Mouse (Mus musculus): Measurements from ENCODE around the gene Slc25a11. TPM values are rescaled to one million over a fixed set of nuclear protein-coding genes. Genes with fewer than 3 reads are reported as not detected.

The Slc25a11 gene
- total RNA-seq (2021), result 100 to 1,000 TPM; 438 to 444 TPM
- long read RNA-seq, experiment 1, transcript Slc25a11-201 (8 exons, 1,711 nt), result major isoform, 944 of 993 reads
- long read RNA-seq, experiment 1, partial matches to known transcripts, result 25 of 993 reads
- long read RNA-seq, experiment 1, other reads (novel, unspliced or antisense), result 24 of 993 reads
- long read RNA-seq, experiment 2, transcript Slc25a11-201 (8 exons, 1,711 nt), result major isoform, 776 of 816 reads
- long read RNA-seq, experiment 2, partial matches to known transcripts, result 14 of 816 reads
- long read RNA-seq, experiment 2, other reads (novel, unspliced or antisense), result 26 of 816 reads

DNA sequence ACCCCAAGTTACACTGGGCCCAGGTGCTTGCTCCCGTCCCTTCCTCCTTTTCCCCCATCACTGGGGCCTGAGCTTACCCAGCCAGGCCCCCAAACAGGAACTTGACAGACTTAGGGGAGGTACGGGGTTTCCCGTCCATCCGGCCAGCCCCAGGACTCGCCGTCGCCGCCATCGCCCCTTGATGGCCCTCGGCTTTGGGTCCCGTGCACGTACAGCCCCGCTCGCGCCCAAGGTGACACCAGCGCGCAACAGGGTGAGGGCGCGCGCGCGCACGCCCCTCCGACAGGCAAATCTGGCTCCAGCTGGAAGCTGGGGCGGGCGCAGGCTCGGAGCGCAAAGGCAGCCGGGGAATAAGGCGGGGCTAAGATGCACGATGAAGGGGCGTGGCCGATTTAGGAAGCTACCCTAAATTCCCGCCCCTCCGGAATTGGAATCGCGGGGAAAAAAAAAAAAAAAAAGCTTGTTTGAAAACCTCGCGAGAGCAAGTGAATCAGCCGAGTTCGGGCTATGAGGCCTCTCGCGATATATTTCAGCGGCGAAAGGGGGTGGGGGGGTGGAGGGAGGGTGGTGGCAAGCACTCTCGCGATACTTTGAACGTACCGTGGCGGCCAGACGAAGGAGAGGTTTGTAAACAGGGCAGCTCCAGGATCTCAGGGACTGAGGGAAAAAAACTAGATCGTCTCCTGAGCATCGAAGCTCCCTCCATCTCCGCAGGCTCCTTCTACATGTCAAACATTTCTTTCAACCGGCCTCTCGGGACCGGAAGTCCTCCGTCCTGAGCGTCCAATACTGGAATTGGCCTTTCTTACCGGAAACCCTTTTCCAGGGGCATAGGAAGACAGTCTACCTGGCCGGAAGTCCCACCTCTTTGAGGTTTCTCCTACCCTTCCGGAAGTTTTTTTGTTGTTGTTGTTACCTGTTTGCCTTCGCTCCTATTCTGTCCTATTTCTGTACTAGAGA, at the start of gene Slc25a11, which contains the start of gene Rnf167:
TSS of gene Slc25a11 (minus strand) at position 789 of the 960 bp plus-strand sequence.
TSS of gene Rnf167 (plus strand) at position 545 of the 960 bp plus-strand sequence.
- intact Hi-C loops (cut with DNase I), result no loop called here
- DNase-seq, result peak; percentile 95 to 96

GRCm38 (mm10) chr11:70693504-70693903, 46.2 kb upstream of the Slc25a11 start:
- no peak for DNase-seq
- intact Hi-C loops (cut with DNase I), result no loop called here

DNA sequence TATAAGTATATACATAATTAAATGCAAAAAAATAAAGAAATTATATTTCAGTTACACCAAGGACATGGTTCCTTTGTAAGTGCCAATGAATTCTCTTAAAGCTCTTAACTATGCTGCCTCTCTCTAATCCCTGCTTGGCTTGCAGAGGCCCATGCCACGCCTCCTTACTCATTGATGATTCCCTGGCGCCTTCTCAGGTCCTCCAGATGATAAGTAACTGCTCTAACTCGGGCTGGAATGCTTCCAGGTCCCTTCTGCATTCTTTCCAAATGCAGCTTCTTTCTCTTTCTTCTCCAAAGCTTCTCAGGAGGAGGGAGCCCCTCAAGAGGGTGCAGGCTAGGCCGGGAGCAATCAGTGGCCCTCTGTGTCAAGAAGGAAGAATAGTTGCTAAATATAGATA, 42.3 kb upstream of the Slc25a11 start:
- intact Hi-C loops (cut with DNase I), result loop anchor here (5.0 kb wide), 1 partner anchor 68 kb away; no protein-coding TSS in a partner anchor
- DNase-seq, result no peak

GRCm38 (mm10) chr11:70688372-70688771, 41.1 kb upstream of the Slc25a11 start:
- DNase-seq, result no peak
- intact Hi-C loops (cut with DNase I), result loop anchor here (5.0 kb wide), 1 partner anchor 69 kb away; no protein-coding TSS in a partner anchor

- intact Hi-C loops (cut with DNase I), result loop anchor here (2.0 to 5.0 kb wide), 2 partner anchors 33 to 70 kb away; partner anchors contain the start of gene Pfn1
Observed at GRCm38 (mm10) chr11:70687601-70688199, 40.4 kb upstream of the Slc25a11 start, which contains the start of gene Camta2. Gene Camta2, minus strand, starts transcription at chr11:70688105.

DNA sequence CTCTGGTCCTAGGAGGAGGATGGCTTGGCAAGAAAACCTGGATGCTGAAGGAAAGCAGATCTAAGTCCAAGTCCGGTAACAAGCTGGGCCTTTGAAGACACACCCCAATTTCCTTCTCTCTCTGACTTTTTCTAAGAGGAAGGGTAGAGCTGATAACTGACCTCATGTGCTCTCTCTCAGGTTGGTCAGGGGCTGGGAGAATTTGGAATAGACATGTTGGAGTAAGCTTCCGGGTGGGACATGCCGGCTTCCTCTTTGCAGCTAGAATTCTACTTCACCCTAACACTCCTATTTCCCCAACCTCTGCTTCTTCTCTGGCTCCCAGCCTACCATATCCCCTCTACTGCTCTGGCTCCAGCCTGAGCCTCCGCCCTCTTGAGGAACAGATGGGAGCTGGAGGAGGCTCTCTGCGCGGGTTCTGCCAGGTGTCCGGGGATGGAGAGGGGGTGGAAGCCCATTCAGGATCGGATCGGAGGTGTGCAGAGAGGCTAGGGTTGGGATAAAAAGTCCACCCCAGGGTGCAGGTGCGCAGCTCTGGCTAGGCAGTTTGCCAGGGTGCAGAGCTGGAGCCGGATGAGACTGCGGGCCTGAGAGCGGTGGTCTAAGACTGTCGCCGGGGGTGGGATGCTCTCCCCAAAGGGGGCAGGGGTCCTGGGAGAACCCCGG, 39.8 kb upstream of the Slc25a11 start:
- intact Hi-C loops (cut with DNase I), result loop anchor here (2.0 to 5.0 kb wide), 2 partner anchors 32 to 70 kb away; partner anchors contain the start of gene Pfn1
- DNase-seq, result peak in 1 of 2 experiments; percentile 45

More at GRCm38 (mm10) chr11:70687601-70688199, 40.4 kb upstream of the Slc25a11 start, which contains the start of gene Camta2:
- DNase-seq, result peak; percentile 93 to 94

DNA sequence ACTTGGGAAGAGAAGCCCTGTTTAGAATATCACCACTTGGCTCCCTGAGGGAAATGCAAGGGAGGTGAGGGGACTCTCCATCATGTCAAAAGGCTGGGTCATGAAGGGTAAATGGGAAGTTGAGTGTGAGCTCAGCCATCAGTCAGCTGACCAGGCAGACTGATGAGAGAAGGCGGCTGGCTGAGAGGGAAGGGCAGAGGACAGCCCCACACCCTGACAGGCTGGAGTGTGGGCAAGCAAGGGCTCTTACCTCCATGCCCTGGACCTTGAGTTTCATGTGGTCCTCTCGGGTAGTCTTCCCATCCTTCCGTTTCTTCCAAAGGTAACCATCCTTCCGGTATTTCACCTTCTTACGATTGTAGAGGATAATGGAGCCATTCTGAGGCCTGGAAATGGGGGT, 36.4 kb upstream of the Slc25a11 start:
- intact Hi-C loops (cut with DNase I), result no loop called here
- DNase-seq, result no peak

DNA sequence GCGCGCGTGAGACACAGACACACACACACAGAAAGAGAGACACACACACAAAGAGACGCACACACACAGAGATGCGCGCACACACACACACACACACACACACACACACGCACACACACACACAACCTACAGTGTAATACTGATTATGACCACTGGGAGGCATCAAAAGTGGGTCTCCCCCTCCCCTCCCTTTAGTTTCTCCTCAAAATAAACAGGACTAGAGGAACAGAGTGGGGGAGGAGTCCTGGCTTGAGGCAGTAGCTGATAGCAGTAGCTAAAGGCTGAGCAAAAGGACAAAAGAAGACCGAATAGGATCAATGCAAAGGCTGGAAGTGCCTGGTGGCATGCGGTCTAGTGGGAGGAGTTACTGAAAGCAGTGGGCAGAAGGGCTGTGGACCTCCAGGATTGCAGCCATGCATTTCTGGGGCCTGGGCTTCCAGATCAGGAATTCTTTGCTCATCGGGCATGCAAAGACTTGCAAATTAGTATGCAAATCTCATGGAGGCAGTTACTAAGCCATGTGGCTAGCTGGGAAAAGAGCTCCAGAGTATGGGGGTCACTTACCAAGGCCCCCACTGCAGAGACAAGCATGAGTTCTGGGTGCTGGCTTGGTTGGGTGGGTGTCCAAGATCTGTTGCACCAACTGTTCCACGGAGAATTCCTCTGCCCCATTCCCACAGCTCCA, 34.8 kb upstream of the Slc25a11 start:
- peak in 1 of 2 experiments; percentile 51 for DNase-seq
- intact Hi-C loops (cut with DNase I), result no loop called here

- DNase-seq, result no peak
- intact Hi-C loops (cut with DNase I), result no loop called here
Observed at GRCm38 (mm10) chr11:70681170-70681569, 33.9 kb upstream of the Slc25a11 start.

DNA sequence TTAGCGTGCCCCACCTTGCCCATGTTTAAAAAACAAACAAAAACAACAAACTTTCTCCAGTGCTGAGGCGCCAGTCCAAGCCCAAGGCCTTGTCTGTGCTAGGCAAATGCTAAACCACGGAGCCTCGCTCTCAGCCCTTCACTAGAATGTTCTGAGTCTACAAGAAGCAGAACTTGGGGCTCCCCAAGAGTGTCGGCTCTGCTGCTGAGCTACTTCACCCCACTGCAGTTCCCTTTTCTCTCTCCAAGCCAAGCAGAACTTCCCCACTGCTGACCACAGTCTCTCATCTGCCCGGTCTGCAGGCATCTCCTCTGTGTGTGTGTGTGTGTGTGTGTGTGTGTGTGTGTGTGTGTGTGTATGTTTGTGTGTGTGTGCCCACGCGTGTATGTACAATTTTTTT, 32.6 kb upstream of the Slc25a11 start:
- no peak for DNase-seq
- intact Hi-C loops (cut with DNase I), result no loop called here

DNA sequence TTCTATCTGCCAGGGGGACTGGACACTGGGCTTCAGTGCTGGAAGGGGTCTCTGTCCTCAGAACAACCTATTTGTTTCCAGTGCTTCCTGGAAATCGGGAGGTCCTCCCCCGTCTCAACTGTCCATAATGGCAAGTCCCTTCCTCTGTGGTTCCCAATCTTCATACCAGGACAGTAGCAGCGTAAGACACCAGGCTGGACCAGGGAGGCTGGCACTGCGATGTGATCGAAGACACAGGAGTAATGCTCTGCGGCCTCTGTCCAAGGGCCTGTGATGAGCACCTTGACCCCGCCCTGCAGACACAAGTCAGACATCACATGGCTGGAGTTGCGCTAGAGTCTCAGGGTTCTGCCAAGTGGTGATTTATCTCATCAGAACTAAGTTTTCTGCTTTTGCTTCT, 32.1 kb upstream of the Slc25a11 start:
- intact Hi-C loops (cut with DNase I), result no loop called here
- DNase-seq, result no peak

- intact Hi-C loops (cut with DNase I), result no loop called here
- no peak for DNase-seq
Observed at GRCm38 (mm10) chr11:70678576-70678975, 31.3 kb upstream of the Slc25a11 start.

- intact Hi-C loops (cut with DNase I), result no loop called here
- DNase-seq, result no peak
Observed at GRCm38 (mm10) chr11:70678092-70678491, 30.8 kb upstream of the Slc25a11 start.

DNA sequence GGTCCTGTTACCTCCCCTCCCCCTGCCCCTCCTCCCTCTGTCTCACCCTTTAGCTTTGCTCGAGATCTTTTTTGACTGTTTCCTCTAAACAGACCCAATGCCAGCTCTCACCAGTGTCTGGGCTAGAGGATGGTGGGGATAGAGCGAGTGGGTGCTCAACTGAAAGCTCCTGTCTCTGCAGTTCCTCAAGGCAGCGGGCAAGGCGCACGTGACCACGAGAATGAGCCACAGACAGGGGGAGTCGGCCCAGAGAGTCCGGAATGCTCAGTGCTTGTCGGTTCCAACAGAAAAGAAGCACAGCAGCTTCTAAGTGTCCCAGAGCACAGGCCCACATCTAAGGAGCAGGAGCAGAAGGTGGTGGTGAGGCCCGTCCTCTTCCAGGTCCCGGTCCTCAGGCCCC, 27.2 kb upstream of the Slc25a11 start:
- intact Hi-C loops (cut with DNase I), result no loop called here
- no peak for DNase-seq

- intact Hi-C loops (cut with DNase I), result no loop called here
- no peak for DNase-seq
Observed at GRCm38 (mm10) chr11:70674014-70674413, 26.7 kb upstream of the Slc25a11 start.

GRCm38 (mm10) chr11:70671333-70672047, 24.2 kb upstream of the Slc25a11 start:
- no peak for DNase-seq

GRCm38 (mm10) chr11:70670483-70670882, 23.2 kb upstream of the Slc25a11 start:
- no peak for DNase-seq

More at GRCm38 (mm10) chr11:70671333-70672047, 24.2 kb upstream of the Slc25a11 start:
- intact Hi-C loops (cut with DNase I), result no loop called here

GRCm38 (mm10) chr11:70669582-70670345, 22.5 kb upstream of the Slc25a11 start:
- peak; percentile 71 to 80 for DNase-seq
- intact Hi-C loops (cut with DNase I), result no loop called here

More at GRCm38 (mm10) chr11:70670483-70670882, 23.2 kb upstream of the Slc25a11 start:
- intact Hi-C loops (cut with DNase I), result no loop called here

Data from heart, postnatal 14 days (tissue).